Mouse (Mus musculus) limb, embryonic 14.5 days (tissue): ENCODE results near the gene Srsf6. TPM values are rescaled to one million over a fixed set of nuclear protein-coding genes. Genes with fewer than 3 reads are reported as not detected.

Source experiments
- ATAC-seq: fragments of 200-750 bp; cut with Nextera tagmentation; 2 replicates; pipeline ENCODE4 v1.8.0; 2017; ENCODE audit warnings: low read depth, moderate number of reproducible peaks, moderate TSS enrichment; ENCODE audit not compliant: low FRiP score
- DNase-seq: peaks from one replicate; pipeline ENCODE4 v3.0.0-alpha.2; 2015; ENCODE audit warnings: low spot score
- H3K27ac ChIP-seq: fragments of 300-500 bp; sonication (generic); replicated peaks from 2 replicates; pipeline ENCODE4 v1.5.1; 2014; ENCODE audit warnings: low read depth, mild to moderate bottlenecking, low read length, moderate library complexity, mixed read lengths
- H3K27me3 ChIP-seq: fragments of 300-500 bp; sonication (generic); 2 replicates; pipeline ENCODE4 v1.6.1; 2014; ENCODE audit warnings: low read length, mixed read lengths; ENCODE audit not compliant: control insufficient read depth, insufficient read depth
- H3K36me3 ChIP-seq: fragments of 300-500 bp; sonication (generic); 2 replicates; pipeline ENCODE4 v1.6.1; 2014; ENCODE audit warnings: mild to moderate bottlenecking, low read length, moderate library complexity, mixed read lengths; ENCODE audit not compliant: control insufficient read depth, insufficient read depth
- H3K4me1 ChIP-seq: fragments of 300-500 bp; sonication (generic); 2 replicates; pipeline ENCODE4 v1.6.1; 2014; ENCODE audit warnings: antibody characterized with exemption, low read length, mixed read lengths; ENCODE audit not compliant: control insufficient read depth, insufficient read depth
- H3K4me2 ChIP-seq: fragments of 300-500 bp; sonication (generic); replicated peaks from 2 replicates; pipeline ENCODE4 v1.6.1; 2014; ENCODE audit warnings: low read depth, mild to moderate bottlenecking, low read length, moderate library complexity; ENCODE audit not compliant: severe bottlenecking
- H3K4me3 ChIP-seq: fragments of 300-500 bp; sonication (generic); replicated peaks from 2 replicates; pipeline ENCODE4 v1.5.1; 2014; ENCODE audit warnings: low read length
- H3K9ac ChIP-seq: fragments of 300-500 bp; sonication (generic); 2 replicates; pipeline ENCODE4 v1.6.1; 2014; ENCODE audit warnings: mild to moderate bottlenecking, low read depth, low read length, moderate library complexity; ENCODE audit not compliant: severe bottlenecking
- H3K9me3 ChIP-seq: fragments of 300-500 bp; sonication (generic); 2 replicates; pipeline ENCODE4 v1.6.1; 2016; ENCODE audit warnings: low read length; ENCODE audit not compliant: control insufficient read depth
- POLR2A ChIP-seq: fragments of 200-500 bp; IDR thresholded peaks from 2 replicates; pipeline ENCODE4 v1.8.0; 2012; ENCODE audit warnings: inconsistent platforms, mild to moderate bottlenecking, moderate library complexity, borderline replicate concordance; ENCODE audit not compliant: insufficient read depth, insufficient read length; ENCODE audit errors: extremely low read depth
- WGBS: fragments of 180-500 bp; shearing (Covaris S2); extraction: QIAGEN DNeasy Blood & Tissue Kit; methylation state at CpG from one replicate; pipeline ENCODE4 v1.1.7; 2014; 5-methylcytosine and 5-hydroxymethylcytosine counted together
- polyA plus RNA-seq, 2 experiments: library from polyadenylated mRNA; depleted of rRNA in 1 of 2; stranded (reverse) in 1 of 2; unstranded in 1 of 2; fragments of >200 nt; fragmentation: Nextera tagmentation in 1 of 2; extraction: Ambion mirVana in 1 of 2; gene quantifications; 2 replicates each; pipeline versions ENCODE4 v1.2.1 to v1.2.3; 2012 to 2014

The Srsf6 gene
- polyA plus RNA-seq, 2 experiments, result 197 to 535 TPM

DNA sequence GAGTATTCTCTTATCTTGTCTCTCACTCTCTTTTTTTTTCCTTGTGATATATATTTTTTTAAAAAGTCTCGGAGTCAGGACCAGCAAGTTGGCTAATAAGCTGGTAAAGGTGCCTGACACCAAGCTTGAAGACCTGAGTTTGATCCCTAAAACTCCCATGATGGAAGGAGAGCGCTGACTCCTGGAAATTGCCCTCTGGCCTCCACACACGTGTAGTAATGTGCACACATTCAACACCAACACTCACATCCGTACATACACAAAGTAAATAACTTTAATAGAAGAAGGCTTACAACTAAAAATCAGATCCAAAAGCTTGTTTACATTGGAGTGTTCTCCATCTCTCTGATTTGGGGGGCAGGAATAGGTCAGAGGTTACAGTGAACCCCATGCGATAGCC lies 41.9 kb downstream of the Srsf6 start:
- no peak overlapping the region for H3K4me3 ChIP-seq
- ATAC-seq (no peak), DNase-seq (no peak)
- 81% methylated on average over 5 of the region's 5 CpGs for WGBS
- H3K9me3 ChIP-seq, result no peaks in the 10 kb centered on the region
- H3K4me2 ChIP-seq, result no peak overlapping the region
- no peaks in the 10 kb centered on the region for H3K36me3 ChIP-seq
- H3K4me1 ChIP-seq, result no peaks in the 10 kb centered on the region
- no peak overlapping the region for H3K27ac ChIP-seq
- no peak for TF ChIP-seq POLR2A
- no peaks in the 10 kb centered on the region for H3K27me3 ChIP-seq
- H3K9ac ChIP-seq, result no peak overlapping the region

DNA sequence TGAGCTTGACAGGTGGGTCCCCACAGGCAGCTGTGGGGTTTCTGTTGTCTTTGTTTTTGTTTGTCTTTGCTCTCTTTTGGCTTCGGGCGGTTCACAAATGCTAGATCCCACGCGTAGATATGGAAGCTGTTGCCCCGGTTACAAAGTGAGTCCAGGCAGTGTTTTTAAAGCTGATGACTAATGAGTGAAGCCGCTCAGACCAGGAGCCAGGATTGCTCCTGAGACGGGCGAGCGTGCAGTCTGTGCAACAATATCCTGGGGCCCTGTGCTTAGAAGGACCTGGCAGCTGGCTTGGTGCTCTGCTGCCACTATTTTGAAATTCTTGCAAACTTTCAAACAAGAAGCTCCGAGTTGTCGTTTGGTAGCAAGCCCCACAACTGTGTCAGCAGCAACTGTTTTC lies 42.3 kb downstream of the Srsf6 start:
- Histone ChIP-seq H3K4me2 (no peak overlapping the region), H3K9ac (no peak overlapping the region)
- no peak for TF ChIP-seq POLR2A

GRCm38 (mm10) chr2:162975157-162975775 lies 43.9 kb downstream of the Srsf6 start:
- Histone ChIP-seq H3K9ac (no peak overlapping the region), H3K4me1 (no peaks in the 10 kb centered on the region), H3K9me3 (no peaks in the 10 kb centered on the region), H3K27ac (no peak overlapping the region), H3K36me3 (no peaks in the 10 kb centered on the region), H3K4me2 (no peak overlapping the region), H3K4me3 (no peak overlapping the region), H3K27me3 (no peaks in the 10 kb centered on the region)
- peak; percentile 23 for DNase-seq
- no peak for ATAC-seq
- no peak for TF ChIP-seq POLR2A
- 75% methylated on average over 11 of the region's 11 CpGs for WGBS

More for the DNA sequence above, 42.3 kb downstream of the Srsf6 start:
- no peak for DNase-seq
- Histone ChIP-seq H3K36me3 (no peaks in the 10 kb centered on the region), H3K4me1 (no peaks in the 10 kb centered on the region), H3K4me3 (no peak overlapping the region), H3K27me3 (no peaks in the 10 kb centered on the region), H3K9me3 (no peaks in the 10 kb centered on the region), H3K27ac (no peak overlapping the region)
- 37% methylated on average over 11 of the region's 11 CpGs for WGBS
- peak; percentile 60; the same call in 1 of the 2 replicates for ATAC-seq

DNA sequence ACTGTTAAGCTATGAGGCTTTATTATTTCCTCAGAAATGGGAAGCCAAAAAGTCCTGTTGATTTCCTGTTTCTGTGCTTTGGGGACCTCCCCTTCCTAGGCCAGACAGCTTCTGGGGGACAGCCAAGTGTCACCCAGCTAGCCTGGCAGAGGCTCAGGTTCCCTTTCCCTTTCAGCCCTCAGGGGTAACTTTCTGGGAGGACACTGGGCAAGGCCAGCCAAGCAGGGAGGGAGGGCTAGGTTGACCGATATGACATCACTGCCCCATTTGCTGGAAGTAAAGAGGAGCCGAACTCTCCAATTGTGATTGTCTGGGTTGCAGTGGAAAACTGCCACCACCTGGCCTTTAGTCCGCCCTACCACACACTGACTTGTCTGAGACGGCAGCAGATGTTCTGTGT lies 44.7 kb downstream of the Srsf6 start:
- H3K27ac ChIP-seq, result no peak overlapping the region
- ATAC-seq (no peak), DNase-seq (no peak)
- H3K4me2 ChIP-seq, result no peak overlapping the region
- H3K4me3 ChIP-seq, result no peak overlapping the region
- H3K27me3 ChIP-seq, result no peaks in the 10 kb centered on the region
- no peaks in the 10 kb centered on the region for H3K36me3 ChIP-seq
- 70% methylated on average over 4 of the region's 4 CpGs for WGBS
- no peaks in the 10 kb centered on the region for H3K9me3 ChIP-seq
- TF ChIP-seq POLR2A, result no peak
- H3K4me1 ChIP-seq, result no peaks in the 10 kb centered on the region
- no peak overlapping the region for H3K9ac ChIP-seq

DNA sequence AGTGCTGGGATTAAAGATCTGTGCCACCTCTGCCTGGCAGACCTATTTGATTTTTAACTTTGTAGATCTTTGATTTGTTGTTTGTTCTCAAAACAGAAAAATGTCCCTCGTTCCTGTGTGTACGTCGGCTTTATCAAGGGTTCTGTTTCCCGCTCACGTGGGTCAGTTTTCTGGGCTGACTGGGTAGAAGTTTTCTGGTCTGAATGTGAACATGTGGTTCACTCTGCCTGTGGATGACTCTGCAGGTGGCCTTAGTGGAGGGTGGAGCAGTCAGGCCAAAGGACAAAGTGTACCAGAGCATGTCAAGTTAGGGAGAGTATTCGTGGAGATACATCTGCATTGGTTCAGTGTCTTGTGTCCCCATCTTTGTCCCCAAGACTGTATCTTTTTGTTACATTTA lies 53.1 kb downstream of the Srsf6 start:
- ATAC-seq (no peak), DNase-seq (no peak)
- H3K27me3 ChIP-seq, result no peaks in the 10 kb centered on the region
- 87% methylated on average over 6 of the region's 6 CpGs for WGBS
- no peak overlapping the region for H3K9ac ChIP-seq
- no peak overlapping the region for H3K4me2 ChIP-seq
- no peak overlapping the region for H3K4me3 ChIP-seq
- no peaks in the 10 kb centered on the region for H3K36me3 ChIP-seq
- H3K9me3 ChIP-seq, result no peaks in the 10 kb centered on the region
- H3K4me1 ChIP-seq, result no peaks in the 10 kb centered on the region
- TF ChIP-seq POLR2A, result no peak
- no peak overlapping the region for H3K27ac ChIP-seq

DNA sequence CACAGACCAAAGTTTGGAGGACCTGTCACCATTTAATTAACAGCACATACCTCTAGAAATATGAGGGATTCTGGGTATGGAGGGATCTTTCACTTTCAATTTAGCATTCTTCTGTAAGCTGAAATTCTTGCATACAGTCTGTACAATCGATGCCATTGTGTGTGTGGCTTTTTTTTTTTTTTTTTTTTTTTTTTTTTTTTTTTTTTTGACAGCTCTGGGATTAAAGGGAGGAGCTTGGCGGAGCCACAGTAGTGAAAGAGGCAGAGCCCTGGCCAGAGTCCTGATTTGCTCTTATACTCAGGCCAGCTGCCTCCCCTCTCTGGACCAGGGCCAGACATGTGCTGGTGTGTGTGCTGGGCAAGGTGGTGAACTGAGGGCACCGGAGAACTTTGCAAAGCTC lies 54.6 kb downstream of the Srsf6 start:
- Histone ChIP-seq H3K4me1 (no peaks in the 10 kb centered on the region), H3K9me3 (no peaks in the 10 kb centered on the region), H3K36me3 (no peaks in the 10 kb centered on the region), H3K9ac (no peak overlapping the region), H3K27me3 (no peaks in the 10 kb centered on the region), H3K4me2 (no peak overlapping the region), H3K27ac (no peak overlapping the region), H3K4me3 (no peak overlapping the region)
- no peak for TF ChIP-seq POLR2A
- ATAC-seq, result no peak
- 52% methylated on average over 3 of the region's 3 CpGs for WGBS
- DNase-seq, result peak; percentile 79

Other genes with a start within 250 kb of the Srsf6 start
- gene L3mbtl1, start 11.9 kb downstream of the Srsf6 start, polyA plus RNA-seq (2012; rRNA removed), result 0.72 and 0.78 TPM in 2 replicates
- gene L3mbtl1, start 11.9 kb downstream of the Srsf6 start, polyA plus RNA-seq (2014; fragmentation: Nextera tagmentation; extraction: Ambion mirVana), result 0.21 and 0.29 TPM in 2 replicates
- 0.03 TPM in 1 of 2 replicates, not detected in the other for gene Sgk2, start 55.8 kb downstream of the Srsf6 start, polyA plus RNA-seq (2012; rRNA removed)
- 0.10 TPM in 1 of 2 replicates, not detected in the other for gene Sgk2, start 55.8 kb downstream of the Srsf6 start, polyA plus RNA-seq (2014; fragmentation: Nextera tagmentation; extraction: Ambion mirVana)
- 33.3 and 39.7 TPM in 2 replicates for gene Ift52, start 85.8 kb downstream of the Srsf6 start, polyA plus RNA-seq (2012; rRNA removed)
- 45.8 and 50.6 TPM in 2 replicates for gene Ift52, start 85.8 kb downstream of the Srsf6 start, polyA plus RNA-seq (2014; fragmentation: Nextera tagmentation; extraction: Ambion mirVana)
- 26.0 and 28.3 TPM in 2 replicates for gene Mybl2, start 123.2 kb downstream of the Srsf6 start, polyA plus RNA-seq (2012; rRNA removed)
- gene Mybl2, start 123.2 kb downstream of the Srsf6 start, polyA plus RNA-seq (2014; fragmentation: Nextera tagmentation; extraction: Ambion mirVana), result 17.4 and 18.9 TPM in 2 replicates
- gene Gtsf1l, start 156.3 kb downstream of the Srsf6 start, polyA plus RNA-seq (2012; rRNA removed), result not detected in 2 replicates
- gene Gtsf1l, start 156.3 kb downstream of the Srsf6 start, polyA plus RNA-seq (2014; fragmentation: Nextera tagmentation; extraction: Ambion mirVana), result not detected in 2 replicates